Mouse (Mus musculus): ENCODE measurements around the gene Pax4. TPM values are rescaled to one million over a fixed set of nuclear protein-coding genes. Genes with fewer than 3 reads are reported as not detected.

The Pax4 gene
- polyA plus RNA-seq, 1 experiment from 2014 or later: 0.26 TPM

DNA sequence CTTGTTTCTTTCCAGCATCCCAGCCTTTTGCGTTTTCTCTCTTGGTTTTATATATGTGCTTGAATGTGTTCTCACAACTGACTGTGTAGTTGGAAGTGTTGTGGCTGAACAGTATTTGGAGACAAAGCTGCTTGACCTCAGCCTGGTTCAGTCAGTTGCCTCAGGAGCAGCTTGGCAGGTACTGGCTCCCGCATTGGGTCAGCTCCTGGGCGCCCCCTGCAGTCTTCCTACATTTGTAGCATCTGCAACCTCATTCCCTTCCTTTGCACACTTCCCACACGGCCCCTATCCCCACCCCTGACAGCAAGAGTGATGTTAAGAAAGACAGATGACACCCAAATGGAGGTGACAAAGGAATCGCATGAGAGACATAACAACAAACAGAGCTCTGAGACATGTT is 11.4 kb upstream of the Pax4 start:
- DNase-seq (ENCODE audit: low spot score) (no peak), ATAC-seq (replicated peaks; ENCODE audit: low FRiP score) (peak; percentile 65)
- Histone ChIP-seq H3K4me3 (ENCODE audit: low read depth, low read length) (no peak overlapping the region), H3K9me3 (ENCODE audit: control insufficient read depth, low read length) (no peaks in the 10 kb centered on the region), H3K4me2 (no peak overlapping the region), H3K27ac (ENCODE audit: low read depth, low read length) (no peak overlapping the region), H3K4me1 (replicated peaks; ENCODE audit: control insufficient read depth, insufficient read depth, low read length) (no peaks in the 10 kb centered on the region), H3K36me3 (ENCODE audit: control insufficient read depth, insufficient read depth, low read length) (no peaks in the 10 kb centered on the region), H3K9ac (ENCODE audit: low read depth, low read length) (no peak overlapping the region), H3K27me3 (replicated peaks; ENCODE audit: control insufficient read depth, insufficient read depth, low read length) (no peaks in the 10 kb centered on the region)
- WGBS: 9% methylated on average over 5 of the region's 5 CpGs

DNA sequence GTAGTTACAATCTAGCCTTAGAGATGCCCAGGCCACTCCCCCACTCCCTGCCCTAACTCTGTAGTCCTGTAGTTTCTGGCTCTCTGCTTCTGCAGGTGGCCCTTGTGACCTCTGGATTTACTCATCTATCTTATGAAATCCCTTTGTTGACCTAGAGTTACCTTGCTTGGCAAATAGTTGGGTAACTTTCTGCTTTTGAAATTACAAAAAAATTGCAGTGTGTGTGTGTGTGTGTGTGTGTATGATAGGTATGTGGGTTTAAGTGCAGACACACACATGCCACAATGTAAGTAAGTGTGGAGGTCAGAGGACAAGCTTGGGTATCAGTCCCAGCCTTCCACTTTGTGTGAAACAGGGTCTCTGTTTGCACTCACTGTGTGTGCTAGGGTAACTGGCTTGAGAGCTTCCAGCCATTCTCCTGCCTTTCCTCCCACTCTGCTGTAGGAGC is 10.1 kb upstream of the Pax4 start:
- no peak for DNase-seq (ENCODE audit: low spot score)
- 0 out of 2 replicates have a peak, but pooled peaks have one; percentile 39 for ATAC-seq (replicated peaks; ENCODE audit: low FRiP score)
- no peak overlapping the region for H3K4me2 ChIP-seq
- H3K9ac ChIP-seq (ENCODE audit: low read depth, low read length): no peak overlapping the region
- no peak overlapping the region for H3K27ac ChIP-seq (ENCODE audit: low read depth, low read length)
- no peak overlapping the region for H3K4me3 ChIP-seq (ENCODE audit: low read depth, low read length)
- H3K36me3 ChIP-seq (ENCODE audit: control insufficient read depth, insufficient read depth, low read length): no peaks in the 10 kb centered on the region
- no peaks in the 10 kb centered on the region for H3K27me3 ChIP-seq (replicated peaks; ENCODE audit: control insufficient read depth, insufficient read depth, low read length)
- H3K4me1 ChIP-seq (replicated peaks; ENCODE audit: control insufficient read depth, insufficient read depth, low read length): no peaks in the 10 kb centered on the region
- H3K9me3 ChIP-seq (ENCODE audit: control insufficient read depth, low read length): no peaks in the 10 kb centered on the region

DNA sequence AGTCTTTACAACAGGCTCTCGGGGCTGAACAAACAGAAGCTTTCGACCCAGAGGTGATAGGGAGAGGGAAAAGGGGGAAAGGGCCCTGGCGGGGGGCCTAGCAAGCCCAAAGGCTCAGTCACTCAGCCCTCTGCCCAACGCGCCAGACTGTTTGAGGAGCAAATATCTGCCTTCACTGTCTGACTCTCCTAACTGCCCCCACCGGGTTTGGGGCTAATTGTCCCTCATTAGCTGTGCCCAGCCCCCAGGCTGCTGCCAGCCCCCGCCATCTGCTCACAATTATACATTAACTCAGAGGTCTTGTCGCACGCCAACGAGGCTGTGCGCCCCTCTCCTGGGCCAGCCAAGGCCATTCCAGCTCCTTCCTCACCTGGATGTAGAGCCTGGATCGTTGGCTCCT is 1.8 kb upstream of the Pax4 start:
- no peak overlapping the region for H3K9ac ChIP-seq (ENCODE audit: low read depth, low read length)
- H3K36me3 ChIP-seq (ENCODE audit: control insufficient read depth, insufficient read depth, low read length): no peaks in the 10 kb centered on the region
- H3K4me3 ChIP-seq (ENCODE audit: low read depth, low read length): no peak overlapping the region
- ATAC-seq (replicated peaks; ENCODE audit: low FRiP score): no peak
- DNase-seq (ENCODE audit: low spot score): no peak
- H3K4me1 ChIP-seq (replicated peaks; ENCODE audit: control insufficient read depth, insufficient read depth, low read length): no peaks in the 10 kb centered on the region
- H3K27me3 ChIP-seq (replicated peaks; ENCODE audit: control insufficient read depth, insufficient read depth, low read length): peaks cover 33% of the 10 kb centered on the region
- H3K9me3 ChIP-seq (ENCODE audit: control insufficient read depth, low read length): no peaks in the 10 kb centered on the region; the same call in 1 of the 2 replicates
- WGBS: 6% methylated on average over 12 of the region's 12 CpGs
- H3K4me2 ChIP-seq: no peak overlapping the region
- no peak overlapping the region for H3K27ac ChIP-seq (ENCODE audit: low read depth, low read length)

GRCm38 (mm10) chr6:28450481-28450880 is 1.3 kb upstream of the Pax4 start:
- Histone ChIP-seq H3K27me3 (replicated peaks; ENCODE audit: control insufficient read depth, insufficient read depth, low read length) (peaks cover 33% of the 10 kb centered on the region), H3K4me1 (replicated peaks; ENCODE audit: control insufficient read depth, insufficient read depth, low read length) (no peaks in the 10 kb centered on the region), H3K27ac (ENCODE audit: low read depth, low read length) (no peak overlapping the region), H3K4me2 (no peak overlapping the region), H3K9ac (ENCODE audit: low read depth, low read length) (no peak overlapping the region), H3K36me3 (ENCODE audit: control insufficient read depth, insufficient read depth, low read length) (no peaks in the 10 kb centered on the region), H3K4me3 (ENCODE audit: low read depth, low read length) (no peak overlapping the region), H3K9me3 (ENCODE audit: control insufficient read depth, low read length) (no peaks in the 10 kb centered on the region; the same call in 1 of the 2 replicates)
- ATAC-seq (replicated peaks; ENCODE audit: low FRiP score) (no peak), DNase-seq (ENCODE audit: low spot score) (no peak)
- WGBS: 9% methylated on average over 5 of the region's 5 CpGs

DNA sequence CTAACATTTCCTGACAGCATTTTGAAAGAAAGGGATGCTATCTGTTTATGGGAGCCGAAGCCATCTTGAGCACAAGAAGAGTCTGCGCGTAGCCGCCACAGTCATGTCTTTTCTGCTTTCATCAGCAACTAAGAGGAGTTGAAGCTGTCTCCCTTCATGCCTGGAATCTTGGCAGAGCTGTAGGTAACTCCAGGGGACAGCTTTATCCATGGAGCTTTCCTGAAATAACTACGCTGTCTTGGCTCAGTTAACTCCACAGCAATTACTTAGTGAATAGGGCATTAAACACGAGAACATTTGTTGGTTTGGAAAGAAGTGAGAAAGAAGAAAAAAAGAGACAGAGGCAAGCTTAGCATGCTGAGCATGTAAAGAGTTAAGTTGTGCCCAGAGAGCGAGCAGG is 1.2 kb downstream of the Pax4 start:
- no peak for ATAC-seq (replicated peaks; ENCODE audit: low FRiP score)
- Histone ChIP-seq H3K36me3 (ENCODE audit: control insufficient read depth, insufficient read depth, low read length) (no peaks in the 10 kb centered on the region), H3K27me3 (replicated peaks; ENCODE audit: control insufficient read depth, insufficient read depth, low read length) (peaks cover 32% of the 10 kb centered on the region), H3K9me3 (ENCODE audit: control insufficient read depth, low read length) (no peaks in the 10 kb centered on the region; the same call in 1 of the 2 replicates), H3K27ac (ENCODE audit: low read depth, low read length) (no peak overlapping the region), H3K4me3 (ENCODE audit: low read depth, low read length) (no peak overlapping the region), H3K4me1 (replicated peaks; ENCODE audit: control insufficient read depth, insufficient read depth, low read length) (no peaks in the 10 kb centered on the region), H3K4me2 (no peak overlapping the region), H3K9ac (ENCODE audit: low read depth, low read length) (no peak overlapping the region)
- 85% methylated on average over 7 of the region's 7 CpGs for WGBS
- DNase-seq (ENCODE audit: low spot score): no peak

DNA sequence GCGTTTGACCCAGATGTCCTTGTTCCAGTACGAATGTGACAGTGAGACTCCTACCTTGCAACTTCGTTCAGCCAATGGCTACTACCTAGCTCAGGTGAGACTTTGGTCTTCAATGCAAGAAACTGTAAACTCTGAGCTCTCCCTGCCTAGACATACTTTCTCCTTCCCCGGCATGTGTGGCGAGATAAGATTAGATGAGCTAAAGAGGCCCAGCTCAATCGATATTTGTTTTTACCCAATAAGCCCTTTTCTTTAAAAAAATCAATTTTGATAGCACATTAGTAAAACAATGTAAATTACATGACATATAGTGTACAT is 17.7 kb downstream of the Pax4 start:
- H3K4me1 ChIP-seq (replicated peaks; ENCODE audit: control insufficient read depth, insufficient read depth, low read length): peaks cover 6% of the 10 kb centered on the region
- H3K4me2 ChIP-seq: peak overlapping the region; percentile 45
- H3K9me3 ChIP-seq (ENCODE audit: control insufficient read depth, low read length): no peaks in the 10 kb centered on the region
- no peaks in the 10 kb centered on the region for H3K27me3 ChIP-seq (replicated peaks; ENCODE audit: control insufficient read depth, insufficient read depth, low read length)
- 60% methylated on average over 6 of the region's 6 CpGs for WGBS
- H3K36me3 ChIP-seq (ENCODE audit: control insufficient read depth, insufficient read depth, low read length): peaks cover 4% of the 10 kb centered on the region
- H3K4me3 ChIP-seq (ENCODE audit: low read depth, low read length): no peak overlapping the region
- no peak overlapping the region for H3K27ac ChIP-seq (ENCODE audit: low read depth, low read length)
- peak; percentile 73 for ATAC-seq (replicated peaks; ENCODE audit: low FRiP score)
- DNase-seq (ENCODE audit: low spot score): no peak
- no peak overlapping the region for H3K9ac ChIP-seq (ENCODE audit: low read depth, low read length)

- peak; percentile 80 for ATAC-seq (replicated peaks; ENCODE audit: low FRiP score)
- Histone ChIP-seq H3K4me3 (ENCODE audit: low read depth, low read length) (no peak overlapping the region), H3K36me3 (ENCODE audit: control insufficient read depth, insufficient read depth, low read length) (peaks cover 7% of the 10 kb centered on the region), H3K27me3 (replicated peaks; ENCODE audit: control insufficient read depth, insufficient read depth, low read length) (no peaks in the 10 kb centered on the region), H3K4me1 (replicated peaks; ENCODE audit: control insufficient read depth, insufficient read depth, low read length) (peaks cover 6% of the 10 kb centered on the region), H3K4me2 (peak overlapping the region; percentile 45), H3K27ac (ENCODE audit: low read depth, low read length) (no peak overlapping the region), H3K9ac (ENCODE audit: low read depth, low read length) (no peak overlapping the region), H3K9me3 (ENCODE audit: control insufficient read depth, low read length) (no peaks in the 10 kb centered on the region)
- WGBS: 69% methylated on average over 10 of the region's 10 CpGs
- no peak for DNase-seq (ENCODE audit: low spot score)
Measured at GRCm38 (mm10) chr6:28430795-28431537, 18.2 kb downstream of the Pax4 start.

DNA sequence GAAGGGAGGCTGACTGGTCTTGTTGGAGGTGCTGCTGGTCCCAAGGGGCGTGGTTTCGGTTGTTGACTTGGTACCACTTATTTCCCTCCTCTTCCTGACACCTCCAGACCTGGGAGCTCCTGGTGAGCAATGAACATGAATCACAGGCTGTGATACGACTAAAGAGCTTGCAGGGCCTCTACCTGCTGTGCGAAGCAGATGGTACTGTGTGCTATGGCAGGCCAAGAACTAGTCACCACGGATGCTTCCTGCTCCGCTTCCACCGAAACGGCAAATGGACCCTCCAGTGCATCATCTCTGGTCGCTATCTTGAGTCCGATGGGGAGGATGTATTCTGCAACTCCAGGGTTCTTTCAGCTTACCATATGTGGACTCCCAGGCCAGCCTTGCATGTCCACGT is 19.3 kb downstream of the Pax4 start:
- DNase-seq (ENCODE audit: low spot score) (no peak), ATAC-seq (replicated peaks; ENCODE audit: low FRiP score) (no peak)
- Histone ChIP-seq H3K27me3 (replicated peaks; ENCODE audit: control insufficient read depth, insufficient read depth, low read length) (no peaks in the 10 kb centered on the region), H3K9me3 (ENCODE audit: control insufficient read depth, low read length) (no peaks in the 10 kb centered on the region), H3K9ac (ENCODE audit: low read depth, low read length) (no peak overlapping the region), H3K4me1 (replicated peaks; ENCODE audit: control insufficient read depth, insufficient read depth, low read length) (peaks cover 10% of the 10 kb centered on the region), H3K4me2 (no peak overlapping the region), H3K36me3 (ENCODE audit: control insufficient read depth, insufficient read depth, low read length) (peaks cover 12% of the 10 kb centered on the region), H3K4me3 (ENCODE audit: low read depth, low read length) (no peak overlapping the region), H3K27ac (ENCODE audit: low read depth, low read length) (no peak overlapping the region)
- 87% methylated on average over 11 of the region's 11 CpGs for WGBS

DNA sequence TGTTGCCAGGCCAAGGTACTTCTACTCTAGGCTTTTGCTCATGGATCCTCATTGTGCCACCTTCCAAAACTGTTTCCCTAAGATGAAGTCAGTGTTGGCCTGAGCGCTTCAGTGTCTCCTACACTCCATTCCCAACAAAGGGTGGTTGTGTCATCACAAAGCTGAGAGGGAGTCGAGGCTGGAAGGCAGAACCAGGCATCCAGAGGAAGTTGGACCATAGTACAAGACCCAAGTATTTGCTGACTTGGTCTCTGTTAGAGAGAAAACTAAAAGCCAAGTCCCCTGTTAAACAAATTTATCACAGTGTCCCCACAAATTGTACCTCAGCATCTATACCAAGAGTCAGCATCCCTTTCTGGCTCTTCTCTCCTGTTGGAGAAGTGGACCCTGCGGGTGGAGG is 20.9 kb downstream of the Pax4 start, which contains the start of gene Gcc1:
Gene Gcc1, minus strand, starts transcription at position 101 of the 400 bp plus-strand sequence.
- no peak for ATAC-seq (replicated peaks; ENCODE audit: low FRiP score)
- WGBS: 82% methylated on average over 3 of the region's 3 CpGs

More for the DNA sequence above, 20.9 kb downstream of the Pax4 start, which contains the start of gene Gcc1:
- Histone ChIP-seq H3K36me3 (ENCODE audit: control insufficient read depth, insufficient read depth, low read length) (peaks cover 15% of the 10 kb centered on the region), H3K27me3 (replicated peaks; ENCODE audit: control insufficient read depth, insufficient read depth, low read length) (no peaks in the 10 kb centered on the region), H3K9ac (ENCODE audit: low read depth, low read length) (no peak within 1 kb of the TSS), H3K4me3 (ENCODE audit: low read depth, low read length) (no peak within 1 kb of the TSS), H3K4me1 (replicated peaks; ENCODE audit: control insufficient read depth, insufficient read depth, low read length) (peaks cover 16% of the 10 kb centered on the region), H3K9me3 (ENCODE audit: control insufficient read depth, low read length) (no peaks in the 10 kb centered on the region), H3K27ac (ENCODE audit: low read depth, low read length) (no peak within 1 kb of the TSS), H3K4me2 (no peak within 1 kb of the TSS)
- no peak for DNase-seq (ENCODE audit: low spot score)

Measured in liver, embryonic 11.5 days (tissue).